Mouse (Mus musculus) urinary bladder, postnatal 36 days (tissue): Measurements from ENCODE around the gene Flnb.
A peak's percentile ranks its signal among the peaks of the same experiment; 100 is the strongest.

ENCODE experiments used
- DNase-seq, 2 experiments: peaks; one replicate each; pipeline ENCODE4 v3.0.0; 2022; ENCODE audit warnings: low spot score in 2 of 2, mixed read lengths in 1 of 2

Flnb gene

GRCm38 (mm10) chr14:7862226-7862625 lies 44.5 kb downstream of the Flnb start:
- DNase-seq = no peak

- DNase-seq = no peak
Observed at GRCm38 (mm10) chr14:7863199-7863598, 45.4 kb downstream of the Flnb start.

- no peak for DNase-seq
Observed at GRCm38 (mm10) chr14:7863871-7864505, 46.2 kb downstream of the Flnb start.

GRCm38 (mm10) chr14:7864506-7864899 lies 46.7 kb downstream of the Flnb start:
- DNase-seq = no peak

GRCm38 (mm10) chr14:7867224-7867623 lies 49.5 kb downstream of the Flnb start:
- DNase-seq = no peak

GRCm38 (mm10) chr14:7867841-7868240 lies 50.1 kb downstream of the Flnb start:
- DNase-seq = no peak

- DNase-seq = no peak
Observed at GRCm38 (mm10) chr14:7869796-7870195, 52.0 kb downstream of the Flnb start.

GRCm38 (mm10) chr14:7873552-7873951 lies 55.8 kb downstream of the Flnb start:
- DNase-seq = no peak

- DNase-seq = no peak
Observed at GRCm38 (mm10) chr14:7874495-7874894, 56.7 kb downstream of the Flnb start.

GRCm38 (mm10) chr14:7877957-7878356 lies 60.2 kb downstream of the Flnb start:
- no peak for DNase-seq

- no peak for DNase-seq
Observed at GRCm38 (mm10) chr14:7880389-7880788, 62.6 kb downstream of the Flnb start.

GRCm38 (mm10) chr14:7881533-7881932 lies 63.8 kb downstream of the Flnb start:
- no peak for DNase-seq

GRCm38 (mm10) chr14:7882050-7882449 lies 64.3 kb downstream of the Flnb start:
- DNase-seq = no peak

GRCm38 (mm10) chr14:7884158-7884557 lies 66.4 kb downstream of the Flnb start:
- no peak for DNase-seq

GRCm38 (mm10) chr14:7884841-7885240 lies 67.1 kb downstream of the Flnb start:
- no peak for DNase-seq

GRCm38 (mm10) chr14:7885540-7885939 lies 67.8 kb downstream of the Flnb start:
- no peak for DNase-seq

- no peak for DNase-seq
Observed at GRCm38 (mm10) chr14:7886008-7886407, 68.3 kb downstream of the Flnb start.

GRCm38 (mm10) chr14:7887171-7887570 lies 69.4 kb downstream of the Flnb start:
- no peak for DNase-seq

GRCm38 (mm10) chr14:7888294-7888693 lies 70.5 kb downstream of the Flnb start:
- no peak for DNase-seq

- no peak for DNase-seq
Observed at GRCm38 (mm10) chr14:7888811-7889651, 71.3 kb downstream of the Flnb start.

- no peak for DNase-seq
Observed at GRCm38 (mm10) chr14:7889834-7890233, 72.1 kb downstream of the Flnb start.

- no peak for DNase-seq
Observed at GRCm38 (mm10) chr14:7891401-7891800, 73.6 kb downstream of the Flnb start.

GRCm38 (mm10) chr14:7896126-7896525 lies 78.4 kb downstream of the Flnb start:
- DNase-seq = peak; percentile 32 to 39
